Mouse (Mus musculus) hindbrain, postnatal 0 days (tissue): Measurements from ENCODE around the gene Kdelr2. TPM values are rescaled to one million over a fixed set of nuclear protein-coding genes. Genes with fewer than 3 reads are reported as not detected.

Experiments used
- ATAC-seq: fragments of 200-750 bp; cut with Nextera tagmentation; 2 replicates; pipeline ENCODE4 v1.8.0; 2017; ENCODE audit warnings: mild to moderate bottlenecking, moderate TSS enrichment, moderate library complexity
- DNase-seq: peaks from one replicate; pipeline ENCODE4 v3.0.0-alpha.2; 2015; ENCODE audit warnings: low spot score
- H3K27ac ChIP-seq: fragments of 300-500 bp; sonication (generic); 2 replicates; pipeline ENCODE4 v1.5.1; 2014; ENCODE audit warnings: mild to moderate bottlenecking
- H3K27me3 ChIP-seq: fragments of 300-500 bp; sonication (generic); 2 replicates; pipeline ENCODE4 v1.6.1; 2014; ENCODE audit warnings: low read length, mixed read lengths; ENCODE audit not compliant: insufficient read depth
- H3K36me3 ChIP-seq: fragments of 300-500 bp; sonication (generic); 2 replicates; pipeline ENCODE4 v1.6.1; 2014; ENCODE audit warnings: low read length, mixed read lengths; ENCODE audit not compliant: insufficient read depth
- H3K4me1 ChIP-seq: fragments of 300-500 bp; sonication (generic); 2 replicates; pipeline ENCODE4 v1.6.1; 2014; ENCODE audit warnings: antibody characterized with exemption, low read length, mixed read lengths; ENCODE audit not compliant: insufficient read depth
- H3K4me2 ChIP-seq: fragments of 300-500 bp; sonication (generic); 2 replicates; pipeline ENCODE4 v1.6.1; 2014; ENCODE audit warnings: low read depth, mild to moderate bottlenecking, low read length, moderate library complexity, mixed read lengths
- H3K4me3 ChIP-seq: fragments of 300-500 bp; sonication (generic); 2 replicates; pipeline ENCODE4 v1.5.1; 2014; ENCODE audit warnings: low read length
- H3K9ac ChIP-seq: fragments of 300-500 bp; sonication (generic); replicated peaks from 2 replicates; pipeline ENCODE4 v1.6.1; 2014; ENCODE audit warnings: mild to moderate bottlenecking, low read length, moderate library complexity, mixed read lengths
- H3K9me3 ChIP-seq: fragments of 300-500 bp; sonication (generic); 2 replicates; pipeline ENCODE4 v1.6.1; 2016; ENCODE audit warnings: low read length, mixed read lengths
- CTCF ChIP-seq: IDR thresholded peaks from 2 replicates; pipeline ENCODE4 v1.5.1; 2016; ENCODE audit warnings: antibody characterized with exemption, control low read depth, low read depth
- WGBS: fragments of 180-500 bp; shearing (Covaris S2); extraction: QIAGEN DNeasy Blood & Tissue Kit; methylation state at CpG from one replicate; pipeline ENCODE4 v1.1.7; 2014; 5-methylcytosine and 5-hydroxymethylcytosine counted together
- polyA plus RNA-seq: library from polyadenylated mRNA; unstranded; fragments of >200 nt; fragmentation: Nextera tagmentation; extraction: Ambion mirVana; gene quantifications from 2 replicates; pipeline ENCODE4 v1.2.1, GENCODE M21; 2015
- total RNA-seq: library from RNA; depleted of rRNA; stranded (reverse); fragments of >200 nt; gene quantifications from 2 replicates; pipeline ENCODE4 v1.2.3, GENCODE M21; 2014

The Kdelr2 gene
- total and polyA plus RNA-seq, 2 experiments from 2014 or later: 108 to 140 TPM

DNA sequence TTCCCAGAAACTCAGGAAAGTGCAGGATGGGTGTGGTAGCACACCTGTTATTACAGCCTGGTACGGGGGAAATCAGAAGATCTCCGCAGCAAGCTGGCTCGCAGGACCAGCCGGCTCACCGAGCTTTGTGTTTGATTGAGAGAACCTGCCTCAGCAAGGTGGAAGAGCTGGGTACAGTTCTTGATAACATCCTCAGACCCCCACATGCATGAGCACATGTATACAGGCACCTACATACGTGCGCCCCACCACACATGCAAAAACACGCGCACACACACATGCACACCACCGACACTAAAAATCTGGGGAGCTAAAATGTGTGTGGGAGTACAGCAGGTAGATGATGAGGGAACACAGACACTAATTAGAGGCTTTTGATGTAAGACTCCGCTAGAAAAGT, 60.0 kb downstream of the Kdelr2 start:
- no peak for TF ChIP-seq CTCF
- H3K9ac ChIP-seq: peak overlapping the region; percentile 66
- peak overlapping the region; percentile 70 for H3K4me3 ChIP-seq
- peaks cover 4% of the 10 kb centered on the region; the same call in 1 of the 2 replicates for H3K4me1 ChIP-seq
- H3K9me3 ChIP-seq: no peaks in the 10 kb centered on the region
- peaks cover 8% of the 10 kb centered on the region; the same call in 1 of the 2 replicates for H3K36me3 ChIP-seq
- H3K4me2 ChIP-seq: peak overlapping the region; percentile 91
- peak overlapping the region; percentile 78; the same call in 1 of the 2 replicates for H3K27ac ChIP-seq
- 78% methylated on average over 11 of the region's 11 CpGs for WGBS
- DNase-seq: no peak
- H3K27me3 ChIP-seq: no peaks in the 10 kb centered on the region
- no peak for ATAC-seq

DNA sequence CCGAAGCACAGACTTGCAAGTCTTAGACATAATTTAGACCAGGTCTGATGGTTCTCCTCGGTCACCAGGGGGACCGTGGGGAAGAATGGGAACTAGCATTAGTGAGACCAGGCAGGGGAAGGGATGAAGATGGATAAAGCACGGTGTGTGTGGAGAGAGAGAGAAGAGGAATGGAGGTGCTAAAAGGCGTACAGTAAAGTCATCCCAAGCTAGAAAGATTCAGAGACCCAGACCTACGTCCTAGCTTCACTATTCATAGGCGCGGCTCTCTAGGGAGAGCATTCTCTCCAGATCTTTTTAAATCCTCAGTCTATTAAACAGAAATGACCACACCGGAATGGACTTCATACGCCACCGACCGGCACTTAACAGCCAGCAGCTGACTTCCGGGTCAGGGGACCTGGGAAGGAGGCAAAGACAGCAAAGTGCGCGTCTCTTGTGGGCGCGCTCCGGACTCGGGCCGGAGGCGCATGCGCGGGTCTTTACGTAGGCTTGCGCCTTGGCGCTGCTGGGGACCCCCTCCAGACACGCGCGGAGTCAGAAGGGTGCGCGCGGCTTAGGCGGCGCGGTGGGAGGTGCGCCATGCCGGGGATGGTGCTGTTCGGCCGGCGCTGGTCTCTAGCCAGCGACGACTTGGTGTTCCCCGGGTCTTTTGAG, 60.6 kb downstream of the Kdelr2 start, which contains the start of gene Daglb:
Daglb (plus strand) TSS at position 485 of the 657 bp plus-strand sequence.
- Histone ChIP-seq H3K4me1 (peaks cover 4% of the 10 kb centered on the region; the same call in 1 of the 2 replicates), H3K9me3 (no peaks in the 10 kb centered on the region), H3K36me3 (peaks cover 9% of the 10 kb centered on the region; the same call in 1 of the 2 replicates), H3K4me2 (peak within 1 kb of the TSS; percentile 91), H3K27me3 (no peaks in the 10 kb centered on the region), H3K9ac (peak within 1 kb of the TSS; percentile 66), H3K4me3 (peak within 1 kb of the TSS; percentile 70), H3K27ac (peak within 1 kb of the TSS; percentile 78)
- DNase-seq: peak; percentile 96
- peak; percentile 96 for ATAC-seq
- WGBS: 2% methylated on average over 43 of the region's 43 CpGs
- no peak for TF ChIP-seq CTCF

DNA sequence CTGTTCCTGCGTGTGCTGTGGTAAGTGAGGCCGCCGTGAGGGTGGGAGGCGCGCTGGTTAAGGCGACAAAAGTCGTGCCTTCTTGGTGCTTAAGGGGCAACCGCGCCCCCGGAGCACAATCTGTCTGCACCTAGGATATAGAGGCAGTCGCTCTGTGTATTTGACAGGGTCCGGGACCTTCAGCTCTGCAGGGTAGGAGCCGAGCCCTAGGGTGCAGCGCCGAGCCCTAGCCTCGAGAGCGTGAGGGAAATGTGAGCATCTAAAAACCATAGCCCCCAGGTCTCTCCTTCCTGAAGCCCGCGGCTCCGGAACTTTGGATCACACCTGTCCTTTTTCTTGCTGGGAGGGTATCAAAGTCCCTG, 61.1 kb downstream of the Kdelr2 start:
- TF ChIP-seq CTCF: 0 out of 2 replicates have a peak, but pooled peaks have one; percentile 1
- Histone ChIP-seq H3K36me3 (peaks cover 14% of the 10 kb centered on the region; the same call in 1 of the 2 replicates), H3K27me3 (no peaks in the 10 kb centered on the region), H3K4me1 (peaks cover 4% of the 10 kb centered on the region; the same call in 1 of the 2 replicates), H3K27ac (peak overlapping the region; percentile 78; the same call in 1 of the 2 replicates), H3K4me3 (peak overlapping the region; percentile 70), H3K9me3 (no peaks in the 10 kb centered on the region), H3K4me2 (peak overlapping the region; percentile 91), H3K9ac (peak overlapping the region; percentile 66)
- ATAC-seq: peak; percentile 61
- under 1% methylated on average over 20 of the region's 20 CpGs for WGBS
- no peak for DNase-seq

DNA sequence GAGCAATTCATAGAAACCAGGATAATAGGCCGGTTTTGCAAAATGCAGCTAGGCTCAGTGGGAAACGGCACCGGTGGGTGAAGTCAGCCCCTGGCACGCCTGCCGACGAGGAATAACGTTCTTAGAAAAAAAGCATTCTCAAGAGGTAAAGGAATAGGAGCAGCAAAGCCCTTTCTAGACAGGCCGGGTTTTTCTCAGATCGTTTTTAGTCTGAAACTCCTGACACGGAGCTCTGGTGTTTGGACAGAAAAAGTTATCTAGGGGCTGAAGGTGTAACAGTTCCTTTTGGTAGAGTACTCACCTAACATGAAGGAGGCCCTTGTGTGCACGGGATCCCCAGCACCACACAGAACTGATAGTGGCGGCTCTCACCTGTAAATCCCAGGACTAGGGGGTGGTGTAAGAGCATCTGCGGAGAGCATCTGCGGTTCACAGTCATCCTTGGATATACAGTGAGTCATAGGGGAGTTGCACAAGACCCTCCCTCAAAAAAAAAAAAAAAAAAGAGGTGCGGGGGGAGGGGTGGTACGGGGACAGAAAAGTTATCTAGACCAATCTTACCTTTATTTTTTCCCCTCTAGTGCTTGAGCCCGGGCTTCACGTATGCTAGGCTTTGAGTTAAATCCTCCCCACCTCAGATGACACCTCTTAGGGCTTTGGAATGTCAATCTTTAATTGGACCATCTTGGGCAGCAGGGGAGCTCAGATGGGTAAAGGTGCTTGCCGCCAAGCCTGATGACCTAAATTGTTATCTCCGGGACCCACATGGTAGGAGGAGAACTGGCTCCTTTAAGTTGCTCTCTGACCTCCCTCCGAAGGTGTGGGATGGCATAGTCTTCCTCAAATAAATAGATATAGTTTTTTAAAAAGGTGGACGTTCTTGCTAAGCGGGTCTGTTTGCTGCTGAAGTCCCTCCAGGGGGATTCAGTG, 61.8 kb downstream of the Kdelr2 start:
- peaks cover 4% of the 10 kb centered on the region; the same call in 1 of the 2 replicates for H3K4me1 ChIP-seq

DNA sequence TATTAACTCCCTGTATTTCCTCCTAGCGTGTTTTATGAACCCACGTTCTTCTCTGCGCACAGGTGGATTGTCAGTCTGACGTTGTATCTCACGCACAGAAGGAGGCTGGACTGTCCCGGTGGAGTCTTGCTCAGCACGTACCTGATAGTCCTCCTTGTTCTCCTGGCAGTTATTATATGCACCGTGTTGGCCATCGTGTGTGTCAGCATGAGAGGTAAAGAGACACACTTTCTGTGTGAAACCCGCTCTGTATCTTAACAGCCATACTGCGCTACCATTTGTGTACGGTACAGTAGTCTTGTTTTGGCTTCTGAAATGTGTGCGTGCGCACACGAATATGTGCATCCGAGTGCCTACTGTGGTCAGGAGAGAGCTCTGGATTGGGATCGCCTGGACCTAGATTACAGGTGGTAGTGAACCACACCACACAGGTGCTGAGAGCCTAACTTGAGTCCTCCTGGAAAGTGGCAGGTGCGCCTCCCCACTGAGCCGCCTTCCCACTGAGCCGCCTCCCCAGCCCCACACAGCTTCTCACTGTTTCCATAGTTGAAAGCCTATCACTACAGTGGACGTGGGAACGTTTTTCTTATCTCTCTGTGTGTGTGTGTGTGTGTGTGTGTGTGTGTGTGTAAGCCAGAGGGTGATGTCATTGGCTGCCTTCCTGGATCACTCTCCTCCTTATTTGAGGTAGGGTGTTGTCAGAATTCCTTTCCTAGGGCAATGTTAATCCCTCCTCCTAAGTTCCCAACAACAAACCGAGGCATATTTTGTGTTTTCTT, 63.4 kb downstream of the Kdelr2 start:
- no peak for TF ChIP-seq CTCF
- DNase-seq (no peak), ATAC-seq (no peak)
- H3K9ac ChIP-seq: no peak overlapping the region
- H3K27me3 ChIP-seq: no peaks in the 10 kb centered on the region
- no peak overlapping the region for H3K27ac ChIP-seq
- no peak overlapping the region for H3K4me3 ChIP-seq
- no peak overlapping the region for H3K4me2 ChIP-seq
- H3K4me1 ChIP-seq: peaks cover 4% of the 10 kb centered on the region; the same call in 1 of the 2 replicates
- H3K36me3 ChIP-seq: peaks cover 17% of the 10 kb centered on the region; the same call in 1 of the 2 replicates
- no peaks in the 10 kb centered on the region for H3K9me3 ChIP-seq
- 94% methylated on average over 23 of the region's 23 CpGs for WGBS

More for the DNA sequence above, 61.8 kb downstream of the Kdelr2 start:
- no peak for ATAC-seq
- DNase-seq: no peak
- 36% methylated on average over 23 of the region's 23 CpGs for WGBS
- H3K36me3 ChIP-seq: peaks cover 17% of the 10 kb centered on the region; the same call in 1 of the 2 replicates
- H3K27ac ChIP-seq: no peak overlapping the region
- TF ChIP-seq CTCF: no peak
- no peaks in the 10 kb centered on the region for H3K9me3 ChIP-seq
- no peaks in the 10 kb centered on the region for H3K27me3 ChIP-seq
- H3K4me3 ChIP-seq: peak overlapping the region; percentile 70
- peak overlapping the region; percentile 91 for H3K4me2 ChIP-seq
- peak overlapping the region; percentile 66 for H3K9ac ChIP-seq

DNA sequence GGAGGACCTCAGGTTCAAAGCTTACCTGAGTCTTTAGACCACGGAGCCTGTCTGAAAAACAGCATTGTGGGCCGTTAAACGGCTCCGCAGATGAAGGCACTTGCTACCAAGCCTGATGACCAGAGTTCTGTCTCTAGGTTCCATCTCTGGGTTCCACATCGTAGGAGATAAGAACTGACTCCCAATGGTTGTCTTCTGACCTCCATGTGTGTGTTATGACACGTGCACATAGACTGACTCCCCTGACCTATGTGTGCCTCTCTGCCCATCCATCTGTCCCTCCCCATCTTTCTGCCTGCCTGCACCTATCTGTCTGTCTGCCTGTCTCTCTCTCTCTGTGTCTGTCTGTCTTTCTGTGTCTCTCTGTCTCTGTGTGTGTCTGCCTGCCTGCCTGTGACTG, 64.3 kb downstream of the Kdelr2 start:
- Histone ChIP-seq H3K36me3 (peaks cover 18% of the 10 kb centered on the region), H3K9me3 (no peaks in the 10 kb centered on the region), H3K27me3 (no peaks in the 10 kb centered on the region), H3K4me2 (no peak overlapping the region), H3K4me3 (no peak overlapping the region), H3K4me1 (peaks cover 4% of the 10 kb centered on the region; the same call in 1 of the 2 replicates), H3K27ac (no peak overlapping the region), H3K9ac (no peak overlapping the region)
- no peak for DNase-seq
- 95% methylated on average over 6 of the region's 6 CpGs for WGBS
- TF ChIP-seq CTCF: no peak
- ATAC-seq: no peak
